Mouse (Mus musculus) MEL (cell line): ENCODE measurements at regions not wholly inside any gene's neighbourhood (a gene's known extent, or its start where the extent isn't known, plus 50 kb on each side); places are given as distances from the start of the nearest gene placed in this dataset.

Experiments used
- CTCF ChIP-seq, 3 experiments: IDR thresholded peaks in 2 of 3; conservative IDR thresholded peaks in 1 of 3; 2 replicates each; pipeline ENCODE4 v1.5.1; 2011 to 2012; ENCODE audit warnings: low read length in 3 of 3, low read depth in 2 of 3, mild to moderate bottlenecking in 2 of 3, improper control_type of control experiment in 1 of 3, inconsistent platforms in 1 of 3, mixed read lengths in 1 of 3, moderate library complexity in 1 of 3; ENCODE audit not compliant: control insufficient read depth in 1 of 3, insufficient read depth in 1 of 3, poor library complexity in 1 of 3, severe bottlenecking in 1 of 3
- EP300 ChIP-seq, 2 experiments: IDR thresholded peaks; 2 replicates each; pipeline ENCODE4 v1.6.1; 2011; ENCODE audit warnings: improper control_type of control experiment in 2 of 2, low read length in 2 of 2, low read depth in 1 of 2, mild to moderate bottlenecking in 1 of 2
- MAX ChIP-seq: IDR thresholded peaks from 2 replicates; pipeline ENCODE4 v1.6.1; 2011; ENCODE audit warnings: low read length, improper control_type of control experiment
- POLR2A ChIP-seq, 2 experiments: IDR thresholded peaks; 2 replicates each; pipeline ENCODE4 v1.6.1; 2011 to 2012; ENCODE audit warnings: low read length in 2 of 2, mild to moderate bottlenecking in 2 of 2, control low read depth in 1 of 2, improper control_type of control experiment in 1 of 2, low read depth in 1 of 2, moderate library complexity in 1 of 2; ENCODE audit not compliant: control insufficient read depth in 1 of 2, insufficient read depth in 1 of 2, poor library complexity in 1 of 2
- POLR2AphosphoS2 ChIP-seq: IDR thresholded peaks from 2 replicates; pipeline ENCODE4 v1.6.1; 2011; ENCODE audit warnings: low read length, improper control_type of control experiment
- SMC3 ChIP-seq: IDR thresholded peaks from 2 replicates; pipeline ENCODE4 v1.6.1; 2011; ENCODE audit warnings: low read depth, low read length, improper control_type of control experiment
- USF1 ChIP-seq: IDR thresholded peaks from 2 replicates; pipeline ENCODE4 v1.6.1; 2014; ENCODE audit warnings: low read depth, mild to moderate bottlenecking, inconsistent platforms, low read length, improper control_type of control experiment, moderate library complexity

GRCm38 (mm10) chr14:100713999-100714471 lies 429.6 kb upstream of the Klf12 start:
- TF ChIP-seq POLR2A (IDR thresholded peaks at IDR 0.05; ENCODE audit: control insufficient read depth in 1 of 2, insufficient read depth in 1 of 2, low read depth in 1 of 2, low read length in 2 of 2, poor library complexity in 1 of 2) (no peak), EP300 (IDR thresholded peaks at IDR 0.05; ENCODE audit: low read depth in 1 of 2, low read length in 2 of 2) (no peak), CTCF (IDR thresholded peaks at IDR 0.05 in 2 of 3, conservative IDR thresholded peaks at IDR 0.05 in 1 of 3; ENCODE audit: control insufficient read depth in 1 of 3, insufficient read depth in 1 of 3, low read depth in 2 of 3, low read length in 3 of 3, poor library complexity in 1 of 3, severe bottlenecking in 1 of 3) (no peak), USF1 (no peak), SMC3 (no peak), POLR2AphosphoS2 (no peak), MAX (no peak)
